Mouse (Mus musculus) brown adipose tissue, adult 24 weeks (tissue): Measurements from ENCODE around the gene Abcd3. TPM values are rescaled to one million over a fixed set of nuclear protein-coding genes. Genes with fewer than 3 reads are reported as not detected.
A peak's percentile ranks its signal among the peaks of the same experiment; 100 is the strongest.

Source experiments
- H3K27ac ChIP-seq: fragments of 200-500 bp; replicated peaks from 2 replicates; pipeline ENCODE4 v1.5.1; 2012; ENCODE audit warnings: low read depth, mild to moderate bottlenecking, low read length
- H3K4me1 ChIP-seq: fragments of 200-500 bp; 2 replicates; pipeline ENCODE4 v1.6.1; 2012; ENCODE audit warnings: low read length, mixed read lengths; ENCODE audit not compliant: control insufficient read depth, insufficient read depth, insufficient read length
- H3K4me3 ChIP-seq: fragments of 200-500 bp; 2 replicates; pipeline ENCODE4 v1.5.1; 2012; ENCODE audit warnings: low read depth, mild to moderate bottlenecking, low read length, moderate library complexity; ENCODE audit not compliant: insufficient read depth
- polyA plus RNA-seq: library from polyadenylated mRNA; stranded (reverse); fragments of >200 nt; gene quantifications from 2 replicates; pipeline ENCODE4 v1.2.4, GENCODE M21; 2012; ENCODE audit not compliant: missing spikeins, insufficient read depth, insufficient read length

The Abcd3 gene
- polyA plus RNA-seq, 1 experiment: 209 TPM

DNA sequence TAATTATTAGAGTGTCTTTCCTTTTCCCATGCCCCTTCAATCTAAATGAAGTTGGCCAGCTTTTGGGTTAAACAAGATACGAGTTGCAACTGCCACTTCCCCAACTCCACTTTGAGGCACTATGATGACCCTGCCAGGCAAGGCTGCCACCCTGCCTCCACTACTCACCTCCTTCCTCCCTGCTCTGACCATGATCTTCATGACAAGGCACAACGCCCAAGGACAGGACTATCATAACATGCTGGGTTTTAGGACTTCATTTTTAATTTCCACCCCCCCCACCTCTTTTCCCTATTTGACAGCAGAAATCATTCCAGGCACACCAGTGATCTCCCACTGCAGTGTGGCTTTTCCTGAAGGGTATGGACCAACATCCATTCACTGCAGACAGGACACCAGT, 77.2 kb downstream of the Abcd3 start:
- Histone ChIP-seq H3K4me3 (no peak overlapping the region), H3K27ac (no peak overlapping the region), H3K4me1 (peaks cover 4% of the 10 kb centered on the region; the same call in 1 of the 2 replicates)

DNA sequence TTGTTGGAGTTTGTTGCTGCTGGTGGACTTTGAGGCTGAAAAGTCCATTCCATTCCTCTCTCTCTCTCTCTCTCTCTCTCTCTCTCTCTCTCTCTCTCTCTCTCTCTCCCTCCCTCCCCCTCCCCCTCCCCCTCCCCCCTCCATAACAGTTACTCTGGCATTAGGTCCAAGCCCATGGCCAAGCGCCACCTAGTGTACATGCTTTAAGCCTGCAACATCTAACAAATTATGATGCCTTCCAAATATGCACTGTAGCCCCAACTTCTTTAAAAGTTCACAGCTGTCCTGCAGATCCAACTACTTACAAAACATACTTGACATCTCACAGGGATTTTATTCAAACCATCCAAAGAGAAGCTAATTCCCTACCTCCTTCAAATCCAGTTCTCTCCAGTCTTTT, 77.6 kb downstream of the Abcd3 start:
- Histone ChIP-seq H3K27ac (no peak overlapping the region), H3K4me3 (no peak overlapping the region), H3K4me1 (peaks cover 4% of the 10 kb centered on the region; the same call in 1 of the 2 replicates)

DNA sequence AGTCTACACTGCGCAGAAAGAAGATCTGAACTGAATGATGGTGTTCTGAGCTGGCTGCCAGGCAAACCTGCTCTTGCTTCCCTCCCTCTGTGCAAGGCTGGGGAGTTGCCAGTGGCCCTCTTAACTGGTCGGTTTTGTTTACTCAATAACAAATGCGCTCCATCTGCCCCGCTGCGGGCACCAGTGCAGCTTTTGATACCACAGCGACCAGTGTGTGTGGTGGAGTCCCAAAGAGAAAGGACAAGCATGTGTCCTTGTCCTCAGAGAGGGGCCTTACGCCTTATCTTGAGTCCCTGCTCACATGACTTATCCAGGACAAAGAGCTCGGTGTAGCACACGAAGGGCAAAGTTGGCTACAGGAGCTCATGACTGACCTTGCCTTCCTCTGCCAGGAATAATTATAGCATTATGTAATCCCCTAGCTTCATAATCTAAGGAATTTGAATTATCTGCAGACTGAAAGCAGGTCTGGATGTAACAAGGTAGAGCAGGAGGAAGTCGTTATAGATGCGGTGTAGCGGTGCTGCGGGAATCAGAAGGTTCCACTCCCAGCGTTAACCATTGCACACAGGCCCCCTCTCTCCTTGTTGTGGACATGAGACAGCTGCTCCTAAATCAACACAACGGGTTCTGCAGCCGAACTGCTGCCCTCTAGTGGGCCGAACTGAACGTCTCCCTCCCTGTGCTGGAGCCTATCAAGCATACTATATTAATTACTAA, 78.9 kb downstream of the Abcd3 start:
- H3K4me3 ChIP-seq: no peak overlapping the region
- peaks cover 4% of the 10 kb centered on the region; the same call in 1 of the 2 replicates for H3K4me1 ChIP-seq
- H3K27ac ChIP-seq: peak overlapping the region; percentile 87

DNA sequence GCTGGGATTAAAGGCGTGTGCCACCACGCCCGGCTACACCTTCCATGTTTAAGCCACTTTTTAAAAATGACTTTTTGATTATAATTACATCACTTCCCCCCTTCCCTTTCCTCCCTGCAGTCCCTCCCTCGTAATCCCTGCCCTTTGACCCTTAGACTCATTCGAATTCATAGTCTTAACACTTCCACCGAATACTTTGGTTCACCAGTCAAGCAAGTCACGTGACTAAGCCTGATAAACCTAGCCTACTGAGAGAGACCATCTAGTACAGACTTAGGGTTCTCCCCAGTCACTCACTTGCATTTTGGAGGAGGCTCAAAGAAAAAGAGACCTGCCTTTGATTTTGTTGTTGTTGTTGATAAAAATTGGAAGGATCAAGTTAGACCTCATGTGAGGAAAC, 79.6 kb downstream of the Abcd3 start:
- H3K4me1 ChIP-seq: peaks cover 4% of the 10 kb centered on the region; the same call in 1 of the 2 replicates
- H3K4me3 ChIP-seq: no peak overlapping the region
- H3K27ac ChIP-seq: peak overlapping the region; percentile 87

DNA sequence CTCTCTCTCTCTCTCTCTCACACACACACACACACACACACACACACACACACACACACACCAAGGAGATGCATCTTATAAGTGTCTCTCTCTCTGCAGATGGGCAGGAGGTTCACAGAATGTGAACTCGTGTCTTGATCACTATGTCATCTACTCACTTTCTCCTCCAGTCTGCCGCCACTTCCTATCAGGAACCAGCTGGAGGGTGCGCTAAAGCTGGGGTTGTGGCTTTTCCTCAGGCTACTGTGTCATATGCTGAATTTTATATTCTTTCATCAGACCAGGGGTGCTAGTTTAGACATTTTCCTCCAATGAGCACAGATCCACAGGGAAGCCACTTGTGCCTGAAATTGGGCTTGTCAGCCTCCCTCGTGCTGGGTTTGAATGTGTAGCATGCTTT, 85.4 kb downstream of the Abcd3 start:
- H3K4me3 ChIP-seq: no peak overlapping the region
- no peaks in the 10 kb centered on the region; the same call in 1 of the 2 replicates for H3K4me1 ChIP-seq
- 0 out of 2 replicates have a peak overlapping the region, but pooled peaks have one; percentile 23 for H3K27ac ChIP-seq

DNA sequence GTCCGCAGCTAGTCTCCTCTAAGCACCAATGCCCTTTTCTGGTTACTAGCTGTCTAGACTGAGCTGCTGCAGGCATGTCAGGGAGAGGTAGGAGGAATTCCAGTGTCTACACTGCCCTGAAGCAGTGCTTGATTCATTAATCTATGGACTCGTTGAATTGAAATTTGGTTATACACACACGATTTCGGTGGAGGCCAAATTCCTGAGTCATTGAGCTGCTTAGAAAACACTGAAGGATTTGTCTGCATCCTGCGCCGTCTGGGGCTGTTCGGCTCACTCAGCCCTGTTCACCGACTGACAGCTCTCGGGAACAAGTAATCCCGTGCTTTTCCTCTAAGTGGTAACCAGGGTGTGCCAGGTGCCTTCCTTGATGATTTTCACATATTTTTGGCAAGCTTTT, 89.5 kb downstream of the Abcd3 start:
- peak overlapping the region; percentile 78 for H3K4me3 ChIP-seq
- H3K27ac ChIP-seq: peak overlapping the region; percentile 65
- H3K4me1 ChIP-seq: no peaks in the 10 kb centered on the region

DNA sequence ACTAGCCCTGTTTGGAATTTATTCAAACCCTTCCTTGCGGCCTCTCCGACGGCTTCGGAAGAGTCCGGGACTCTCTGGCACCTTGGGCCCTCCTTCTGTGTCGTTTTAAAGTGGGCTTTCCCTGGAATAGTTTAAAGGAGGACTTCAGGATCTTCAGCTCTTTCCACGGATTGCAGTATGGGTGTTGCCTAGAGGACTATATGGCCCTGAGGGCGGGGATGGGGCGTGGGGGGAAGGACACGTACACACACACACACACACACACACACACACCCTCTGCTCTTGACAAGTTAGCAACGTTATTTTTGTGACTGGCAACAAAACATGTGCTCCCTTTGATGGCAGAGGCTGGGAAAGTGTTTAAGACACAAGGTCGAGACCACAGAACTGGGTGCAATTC, 90.5 kb downstream of the Abcd3 start:
- H3K4me1 ChIP-seq: no peaks in the 10 kb centered on the region
- H3K4me3 ChIP-seq: peak overlapping the region; percentile 78
- H3K27ac ChIP-seq: peak overlapping the region; percentile 66

DNA sequence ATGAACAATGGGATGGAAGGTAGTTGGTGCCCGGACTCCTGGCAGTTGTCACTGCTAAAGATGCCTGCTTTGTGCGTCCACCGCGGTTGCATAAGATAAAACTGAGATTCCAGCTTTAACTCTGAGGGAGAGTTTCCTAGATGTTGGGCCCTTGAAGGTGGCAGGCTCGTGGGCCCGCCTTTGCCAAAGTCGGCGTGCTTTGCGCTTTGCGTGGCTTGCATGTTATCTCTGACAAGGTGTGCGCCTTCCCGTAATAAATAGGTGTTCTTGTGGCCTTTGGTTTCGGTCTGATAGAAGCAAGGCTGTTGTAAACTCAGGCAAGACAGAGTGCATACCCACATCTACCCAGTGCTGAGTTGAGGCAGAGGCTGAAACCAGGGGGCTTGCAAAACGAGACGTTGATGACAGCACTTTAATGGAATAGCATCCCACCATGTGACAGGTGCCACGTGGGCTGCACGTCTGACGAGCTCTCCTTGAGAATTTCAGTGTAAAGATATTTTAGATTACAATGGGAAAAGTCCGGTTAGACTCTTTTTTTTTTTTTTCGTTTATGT, 91.1 kb downstream of the Abcd3 start:
- H3K27ac ChIP-seq: peak overlapping the region; percentile 66

DNA sequence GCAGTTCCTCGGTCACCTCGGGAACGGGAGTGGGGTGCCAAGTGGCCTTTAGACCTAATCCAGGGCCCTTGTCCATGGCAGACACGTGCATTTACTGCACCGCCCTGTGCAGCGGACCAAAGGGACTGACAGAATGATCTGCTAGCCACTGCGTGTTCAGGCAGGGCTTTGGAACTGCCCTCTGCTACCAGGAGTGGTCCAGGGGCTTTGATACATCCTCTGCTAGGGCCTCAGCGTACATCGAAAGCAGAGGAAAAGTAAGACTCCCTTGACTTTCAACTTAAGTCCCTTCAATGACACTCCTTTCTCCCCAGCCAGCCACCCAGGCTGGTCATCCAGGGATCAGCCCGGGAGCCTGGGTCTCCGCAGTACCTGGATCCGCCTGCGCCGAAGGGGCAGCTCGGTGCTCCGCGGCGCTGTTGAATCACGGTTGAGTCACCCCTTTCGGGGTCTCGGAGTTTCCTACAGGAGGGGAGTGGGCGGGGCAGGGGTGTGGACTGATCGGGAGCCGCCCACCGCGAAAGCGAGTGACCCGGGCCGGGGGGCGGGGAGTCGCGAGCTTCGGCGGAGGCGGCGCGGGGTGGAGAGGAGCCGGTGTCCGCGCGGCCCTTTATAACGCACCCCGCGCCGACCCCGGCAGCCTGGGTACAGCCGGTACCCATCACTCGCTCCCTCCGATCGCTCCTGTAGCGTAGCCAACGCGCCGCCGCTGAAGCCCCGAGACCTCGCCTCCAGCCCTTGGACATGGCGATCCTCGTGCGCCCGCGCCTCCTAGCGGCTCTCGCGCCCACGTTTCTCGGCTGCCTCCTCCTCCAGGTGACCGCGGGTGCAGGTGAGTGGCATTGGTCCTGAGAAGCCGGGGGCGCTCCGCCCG, 91.9 kb downstream of the Abcd3 start, which contains the start of gene F3:
TSS of gene F3 (plus strand) at position 567 of the 874 bp plus-strand sequence.
- Histone ChIP-seq H3K4me1 (peaks cover 9% of the 10 kb centered on the region), H3K27ac (peak within 1 kb of the TSS; percentile 78), H3K4me3 (peak within 1 kb of the TSS; percentile 78)

More for the DNA sequence above, 91.1 kb downstream of the Abcd3 start:
- H3K4me1 ChIP-seq: peaks cover 3% of the 10 kb centered on the region; the same call in 1 of the 2 replicates
- peak overlapping the region; percentile 78 for H3K4me3 ChIP-seq

DNA sequence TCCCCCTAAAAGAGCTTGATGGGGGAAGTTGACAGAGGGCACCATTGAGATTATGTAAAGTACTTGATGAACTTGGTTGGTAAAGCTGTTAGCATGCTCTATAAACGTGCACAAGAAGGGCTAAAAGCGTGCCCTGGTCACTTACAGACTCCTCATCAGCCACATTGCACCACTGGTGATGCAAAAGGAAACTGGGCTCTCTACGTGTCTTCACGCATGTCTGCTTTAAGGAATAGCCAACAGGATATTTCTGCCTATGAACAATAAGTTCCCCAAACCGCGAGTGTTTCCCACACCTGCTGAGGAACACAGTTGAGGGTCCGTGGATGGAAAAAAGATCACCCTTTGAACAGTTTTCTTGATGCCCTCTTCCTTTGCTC, 93.4 kb downstream of the Abcd3 start:
- Histone ChIP-seq H3K4me3 (0 out of 2 replicates have a peak overlapping the region, but pooled peaks have one; percentile 0), H3K4me1 (peaks cover 9% of the 10 kb centered on the region), H3K27ac (peak overlapping the region; percentile 71)

DNA sequence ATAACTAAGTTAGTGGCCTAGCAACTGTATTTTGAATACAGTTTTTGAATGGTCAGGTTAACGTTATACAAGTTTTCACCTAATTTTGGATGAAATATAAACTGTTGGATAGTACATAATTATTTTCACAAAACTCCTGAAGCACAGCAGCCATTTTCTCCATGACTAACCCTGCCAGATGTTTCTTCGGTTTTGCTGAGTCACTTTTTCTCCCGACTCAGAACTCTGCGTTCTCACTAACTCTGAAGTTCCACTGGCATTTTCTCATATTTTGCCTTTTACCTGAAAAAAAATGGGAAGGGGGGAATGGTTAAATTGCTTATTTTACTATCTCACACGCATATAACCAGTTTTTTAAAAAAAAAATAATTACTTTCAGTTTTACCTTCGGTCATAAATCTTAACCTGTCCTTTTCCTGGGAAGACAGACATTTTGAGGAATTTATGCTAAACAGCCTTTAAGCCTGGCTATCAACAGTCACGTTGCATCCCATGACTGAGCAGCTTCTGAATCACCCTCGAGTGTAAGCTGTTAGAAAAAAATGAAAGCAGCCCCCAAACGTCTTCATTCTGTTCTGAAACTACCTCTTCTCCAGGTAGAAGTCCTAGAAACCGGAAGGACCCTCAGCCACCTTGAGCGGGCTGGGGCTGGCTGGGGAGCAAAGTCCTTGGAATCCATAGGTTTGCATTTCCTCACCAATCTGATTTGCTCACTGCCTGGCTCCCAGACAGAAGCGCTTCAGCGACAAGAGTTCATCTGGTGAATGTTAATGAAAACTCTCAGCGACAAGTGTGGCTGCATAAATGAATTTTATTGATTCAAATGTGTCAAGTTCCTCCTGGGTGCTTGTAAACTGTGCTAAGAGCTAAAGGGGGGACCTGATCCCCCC, 94.1 kb downstream of the Abcd3 start:
- 0 out of 2 replicates have a peak overlapping the region, but pooled peaks have one; percentile 5 for H3K4me3 ChIP-seq
- H3K4me1 ChIP-seq: peaks cover 9% of the 10 kb centered on the region
- peak overlapping the region; percentile 71 for H3K27ac ChIP-seq

DNA sequence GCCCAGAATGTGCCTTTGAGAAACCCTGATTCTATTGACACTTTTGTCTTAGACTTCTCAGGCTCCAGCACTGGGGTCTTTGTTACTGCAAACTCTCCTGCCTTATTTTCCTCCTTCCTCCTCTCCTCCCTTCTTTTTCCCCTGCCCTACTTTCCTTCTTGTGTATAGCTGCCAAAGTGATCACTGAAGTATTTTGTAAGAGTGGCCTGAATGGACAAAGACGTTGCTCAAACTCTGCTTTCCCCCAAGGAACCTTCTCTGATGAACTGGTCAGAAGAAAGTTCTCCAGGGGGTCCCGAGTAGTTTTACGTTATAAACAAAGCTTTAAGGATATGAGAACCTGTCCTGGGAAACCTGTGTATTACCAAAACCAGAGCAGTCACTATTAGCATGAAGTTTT, 95.4 kb downstream of the Abcd3 start:
- Histone ChIP-seq H3K4me1 (peaks cover 13% of the 10 kb centered on the region), H3K27ac (peak overlapping the region; percentile 62)

DNA sequence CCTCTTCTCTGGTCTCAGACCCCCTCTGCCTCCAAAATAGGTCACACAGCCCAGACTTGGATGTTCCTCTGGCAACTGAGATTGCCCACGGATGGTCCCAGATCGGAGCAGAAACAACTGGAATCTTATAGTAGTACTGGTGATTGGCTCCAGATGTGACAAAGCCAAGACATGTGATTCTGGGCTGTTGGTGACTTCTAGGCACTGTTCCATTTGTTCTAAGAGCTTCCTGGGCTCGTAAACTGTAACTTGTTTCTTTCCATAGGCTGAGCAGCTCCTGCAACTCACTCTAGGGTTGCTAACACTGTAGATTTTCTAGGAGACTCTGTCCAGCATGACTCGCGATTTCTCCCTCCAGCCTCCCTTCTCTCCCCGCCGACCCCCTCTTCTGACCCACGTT, 96.4 kb downstream of the Abcd3 start:
- H3K4me3 ChIP-seq: no peak overlapping the region
- H3K27ac ChIP-seq: 0 out of 2 replicates have a peak overlapping the region, but pooled peaks have one; percentile 26
- peaks cover 13% of the 10 kb centered on the region for H3K4me1 ChIP-seq

More for the DNA sequence above, 95.4 kb downstream of the Abcd3 start:
- H3K4me3 ChIP-seq: no peak overlapping the region

DNA sequence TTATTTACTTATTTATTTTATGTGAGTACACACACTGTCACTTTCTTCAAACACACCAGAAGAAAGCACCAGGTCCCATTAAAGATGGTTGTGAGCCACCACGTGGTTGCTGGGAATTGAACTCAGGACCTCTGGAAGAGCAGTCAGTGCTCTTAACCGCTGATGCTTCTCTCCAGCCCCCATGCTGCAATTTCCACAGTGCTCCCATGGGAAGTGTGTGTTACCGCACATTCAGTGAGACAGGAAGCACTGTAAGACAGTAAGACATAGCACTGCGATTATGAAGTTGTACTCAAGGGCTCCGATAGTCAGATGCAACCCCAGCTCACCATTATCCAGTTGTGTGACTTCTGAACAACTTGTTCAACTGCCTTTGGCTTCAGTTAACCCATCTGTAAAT, 98.6 kb downstream of the Abcd3 start:
- Histone ChIP-seq H3K4me3 (no peak overlapping the region), H3K4me1 (peaks cover 13% of the 10 kb centered on the region), H3K27ac (peak overlapping the region; percentile 70)
